Mouse (Mus musculus) myocyte (in vitro differentiated cells): ENCODE measurements at regions not wholly inside any gene's neighbourhood (a gene's known extent, or its start where the extent isn't known, plus 50 kb on each side); places are given as distances from the start of the nearest gene placed in this dataset.

Experiments
- CEBPB ChIP-seq: IDR thresholded peaks from 2 replicates; pipeline ENCODE4 v1.6.1; 2011; ENCODE audit warnings: mild to moderate bottlenecking, moderate library complexity; ENCODE audit not compliant: poor library complexity, insufficient read depth, severe bottlenecking
- E2F4 ChIP-seq: IDR thresholded peaks from one replicate; pipeline ENCODE4 v1.6.1; 2011; ENCODE audit warnings: mild to moderate bottlenecking, control low read depth, moderate library complexity; ENCODE audit not compliant: insufficient read depth
- MAX ChIP-seq: IDR thresholded peaks from one replicate; pipeline ENCODE4 v1.6.1; 2011; ENCODE audit warnings: low read depth, mild to moderate bottlenecking, control low read depth
- MYOD1 ChIP-seq, 3 experiments: IDR thresholded peaks; one replicate each; pipeline ENCODE4 v1.6.1; 2011; ENCODE audit warnings: control low read depth in 2 of 3, low read depth in 2 of 3, mild to moderate bottlenecking in 2 of 3, moderate library complexity in 1 of 3; ENCODE audit not compliant: insufficient read length in 2 of 3, control insufficient read depth in 1 of 3
- REST ChIP-seq: IDR thresholded peaks from one replicate; pipeline ENCODE4 v1.6.1; 2011; ENCODE audit warnings: mild to moderate bottlenecking, control low read depth, moderate library complexity; ENCODE audit not compliant: insufficient read depth, insufficient read length

DNA sequence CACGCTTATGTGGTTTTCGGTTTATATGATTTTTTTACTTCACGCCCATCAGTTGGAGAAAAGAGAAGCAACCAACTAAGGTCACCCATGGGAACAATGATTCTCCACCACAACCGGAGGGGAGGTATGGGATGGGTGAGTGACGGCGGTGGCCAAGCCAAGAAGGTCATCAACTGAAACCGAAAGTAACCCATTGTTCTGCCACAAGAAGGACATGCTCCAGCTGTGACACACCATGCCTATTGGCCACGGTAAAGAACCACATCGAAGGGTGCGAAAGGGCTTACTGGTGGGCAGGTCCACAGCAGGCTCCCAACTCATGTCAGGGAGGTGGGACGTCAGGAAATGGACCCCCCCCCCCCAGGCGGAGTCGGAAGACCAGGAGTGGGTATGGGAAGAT, 65.7 kb upstream of the Gm5150 start:
- no peak for TF ChIP-seq E2F4
- no peak for TF ChIP-seq MAX
- TF ChIP-seq CEBPB = no peak
- TF ChIP-seq MYOD1 (IDR thresholded peaks at IDR 0.05; ENCODE audit: control insufficient read depth in 1 of 3, insufficient read length in 2 of 3, low read depth in 2 of 3) = no peak
- TF ChIP-seq REST = no peak
